Mouse (Mus musculus): ENCODE results near the gene Cnih1. TPM values are rescaled to one million over a fixed set of nuclear protein-coding genes. Genes with fewer than 3 reads are reported as not detected.

The Cnih1 gene
- polyA plus RNA-seq, 1 experiment from 2014 or later: 178 TPM

- Histone ChIP-seq H3K36me3 (peaks cover 42% of the 10 kb centered on the region), H3K27me3 (no peaks in the 10 kb centered on the region), H3K4me1 (peaks cover 23% of the 10 kb centered on the region), H3K9ac (no peak overlapping the region), H3K27ac (no peak overlapping the region), H3K4me2 (no peak overlapping the region), H3K9me3 (replicated peaks) (no peaks in the 10 kb centered on the region), H3K4me3 (replicated peaks) (no peak overlapping the region)
- no peak for ATAC-seq (replicated peaks; ENCODE audit: low FRiP score)
- WGBS: 90% methylated on average over 5 of the region's 5 CpGs
These were observed 3.0 kb downstream of the Cnih1 start for GRCm38 (mm10) chr14:46785247-46785646.

GRCm38 (mm10) chr14:46783327-46783926 lies 4.8 kb downstream of the Cnih1 start:
- H3K9me3 ChIP-seq (replicated peaks): no peaks in the 10 kb centered on the region
- H3K27ac ChIP-seq: no peak overlapping the region
- H3K27me3 ChIP-seq: no peaks in the 10 kb centered on the region
- ATAC-seq (replicated peaks; ENCODE audit: low FRiP score): no peak
- no peak overlapping the region for H3K4me2 ChIP-seq
- no peak overlapping the region for H3K9ac ChIP-seq
- no peak overlapping the region for H3K4me3 ChIP-seq (replicated peaks)
- WGBS: 89% methylated on average over 10 of the region's 10 CpGs
- peaks cover 20% of the 10 kb centered on the region for H3K4me1 ChIP-seq
- H3K36me3 ChIP-seq: peaks cover 60% of the 10 kb centered on the region

- Histone ChIP-seq H3K36me3 (peaks cover 71% of the 10 kb centered on the region), H3K27me3 (no peaks in the 10 kb centered on the region), H3K4me1 (peaks cover 19% of the 10 kb centered on the region), H3K9ac (no peak overlapping the region), H3K27ac (no peak overlapping the region), H3K4me3 (replicated peaks) (no peak overlapping the region), H3K4me2 (no peak overlapping the region), H3K9me3 (replicated peaks) (no peaks in the 10 kb centered on the region)
- WGBS: 93% methylated on average over 8 of the region's 8 CpGs
- ATAC-seq (replicated peaks; ENCODE audit: low FRiP score): no peak
These were observed 5.9 kb downstream of the Cnih1 start for GRCm38 (mm10) chr14:46782187-46782828.

- Histone ChIP-seq H3K27ac (no peak overlapping the region), H3K4me3 (replicated peaks) (no peak overlapping the region), H3K9me3 (replicated peaks) (no peaks in the 10 kb centered on the region), H3K9ac (no peak overlapping the region), H3K36me3 (peaks cover 84% of the 10 kb centered on the region), H3K4me2 (no peak overlapping the region), H3K27me3 (no peaks in the 10 kb centered on the region), H3K4me1 (peaks cover 10% of the 10 kb centered on the region; the same call in 1 of the 2 replicates)
- ATAC-seq (replicated peaks; ENCODE audit: low FRiP score): no peak
- 97% methylated on average over 7 of the region's 7 CpGs for WGBS
These were observed 7.1 kb downstream of the Cnih1 start for GRCm38 (mm10) chr14:46781086-46781485.

- 94% methylated on average over 7 of the region's 7 CpGs for WGBS
- ATAC-seq (replicated peaks; ENCODE audit: low FRiP score): no peak
- no peak overlapping the region for H3K9ac ChIP-seq
- no peaks in the 10 kb centered on the region for H3K9me3 ChIP-seq (replicated peaks)
- no peak overlapping the region for H3K4me2 ChIP-seq
- peaks cover 94% of the 10 kb centered on the region for H3K36me3 ChIP-seq
- H3K27ac ChIP-seq: no peak overlapping the region
- no peak overlapping the region for H3K4me3 ChIP-seq (replicated peaks)
- H3K27me3 ChIP-seq: no peaks in the 10 kb centered on the region
- no peaks in the 10 kb centered on the region for H3K4me1 ChIP-seq
These were observed 9.0 kb downstream of the Cnih1 start for GRCm38 (mm10) chr14:46779217-46779616.

- 98% methylated on average over 9 of the region's 9 CpGs for WGBS
- no peak overlapping the region for H3K4me2 ChIP-seq
- no peak overlapping the region for H3K27ac ChIP-seq
- ATAC-seq (replicated peaks; ENCODE audit: low FRiP score): no peak
- H3K27me3 ChIP-seq: no peaks in the 10 kb centered on the region
- no peaks in the 10 kb centered on the region for H3K9me3 ChIP-seq (replicated peaks)
- H3K9ac ChIP-seq: no peak overlapping the region
- H3K36me3 ChIP-seq: peaks cover 95% of the 10 kb centered on the region
- no peaks in the 10 kb centered on the region for H3K4me1 ChIP-seq
- no peak overlapping the region for H3K4me3 ChIP-seq (replicated peaks)
These were observed 9.5 kb downstream of the Cnih1 start for GRCm38 (mm10) chr14:46778756-46779155.

- H3K4me2 ChIP-seq: no peak overlapping the region
- H3K9ac ChIP-seq: no peak overlapping the region
- H3K4me3 ChIP-seq (replicated peaks): no peak overlapping the region
- WGBS: 92% methylated on average over 6 of the region's 6 CpGs
- peaks cover 84% of the 10 kb centered on the region for H3K36me3 ChIP-seq
- H3K27ac ChIP-seq: no peak overlapping the region
- no peaks in the 10 kb centered on the region for H3K27me3 ChIP-seq
- no peaks in the 10 kb centered on the region for H3K4me1 ChIP-seq
- ATAC-seq (replicated peaks; ENCODE audit: low FRiP score): no peak
- H3K9me3 ChIP-seq (replicated peaks): no peaks in the 10 kb centered on the region
These were observed 18.2 kb downstream of the Cnih1 start for GRCm38 (mm10) chr14:46770036-46770435.

- Histone ChIP-seq H3K9ac (no peak overlapping the region), H3K27me3 (no peaks in the 10 kb centered on the region), H3K4me3 (replicated peaks) (no peak overlapping the region), H3K4me2 (no peak overlapping the region), H3K9me3 (replicated peaks) (no peaks in the 10 kb centered on the region), H3K4me1 (no peaks in the 10 kb centered on the region), H3K36me3 (peaks cover 71% of the 10 kb centered on the region), H3K27ac (no peak overlapping the region)
- no peak for ATAC-seq (replicated peaks; ENCODE audit: low FRiP score)
- 86% methylated on average over 12 of the region's 12 CpGs for WGBS
These were observed 21.1 kb downstream of the Cnih1 start for GRCm38 (mm10) chr14:46767116-46767515.

GRCm38 (mm10) chr14:46761186-46761585 lies 27.0 kb downstream of the Cnih1 start:
- Histone ChIP-seq H3K4me2 (peak overlapping the region; percentile 92), H3K36me3 (peaks cover 21% of the 10 kb centered on the region), H3K9me3 (replicated peaks) (no peaks in the 10 kb centered on the region), H3K27me3 (no peaks in the 10 kb centered on the region), H3K4me3 (replicated peaks) (peak overlapping the region; percentile 70), H3K27ac (no peak overlapping the region), H3K9ac (peak overlapping the region; percentile 77), H3K4me1 (peaks cover 13% of the 10 kb centered on the region)
- 51% methylated on average over 6 of the region's 6 CpGs for WGBS
- no peak for ATAC-seq (replicated peaks; ENCODE audit: low FRiP score)

- H3K9ac ChIP-seq: peak within 1 kb of the TSS; percentile 77
- H3K27me3 ChIP-seq: no peaks in the 10 kb centered on the region
- no peaks in the 10 kb centered on the region for H3K9me3 ChIP-seq (replicated peaks)
- WGBS: under 1% methylated on average over 54 of the region's 54 CpGs
- H3K4me2 ChIP-seq: peak within 1 kb of the TSS; percentile 92
- peak within 1 kb of the TSS; percentile 70 for H3K4me3 ChIP-seq (replicated peaks)
- H3K27ac ChIP-seq: peak within 1 kb of the TSS; percentile 69
- peaks cover 13% of the 10 kb centered on the region for H3K4me1 ChIP-seq
- peaks cover 19% of the 10 kb centered on the region for H3K36me3 ChIP-seq
- ATAC-seq (replicated peaks; ENCODE audit: low FRiP score): peak; percentile 99
These were observed 27.7 kb downstream of the Cnih1 start, which contains the start of gene Cdkn3 for GRCm38 (mm10) chr14:46760355-46761029. Gene Cdkn3, plus strand, starts transcription at chr14:46760541.

GRCm38 (mm10) chr14:46759970-46760354 lies 28.2 kb downstream of the Cnih1 start:
- H3K27me3 ChIP-seq: no peaks in the 10 kb centered on the region
- H3K9ac ChIP-seq: no peak overlapping the region
- no peaks in the 10 kb centered on the region for H3K9me3 ChIP-seq (replicated peaks)
- H3K27ac ChIP-seq: no peak overlapping the region
- H3K4me3 ChIP-seq (replicated peaks): peak overlapping the region; percentile 70
- no peak for ATAC-seq (replicated peaks; ENCODE audit: low FRiP score)
- peaks cover 13% of the 10 kb centered on the region for H3K4me1 ChIP-seq
- H3K4me2 ChIP-seq: peak overlapping the region; percentile 92
- peaks cover 16% of the 10 kb centered on the region for H3K36me3 ChIP-seq
- 1% methylated on average over 7 of the region's 7 CpGs for whole genome bisulfite sequencing

- H3K9ac ChIP-seq: no peak overlapping the region
- no peak overlapping the region for H3K27ac ChIP-seq
- 55% methylated on average over 9 of the region's 9 CpGs for WGBS
- no peaks in the 10 kb centered on the region for H3K27me3 ChIP-seq
- no peaks in the 10 kb centered on the region for H3K9me3 ChIP-seq (replicated peaks)
- H3K4me2 ChIP-seq: no peak overlapping the region
- no peak for ATAC-seq (replicated peaks; ENCODE audit: low FRiP score)
- H3K4me1 ChIP-seq: peaks cover 13% of the 10 kb centered on the region
- no peaks in the 10 kb centered on the region for H3K36me3 ChIP-seq
- H3K4me3 ChIP-seq (replicated peaks): no peak overlapping the region
These were observed 30.5 kb downstream of the Cnih1 start for GRCm38 (mm10) chr14:46757736-46758135.

All from kidney, embryonic 15.5 days (tissue).